Mouse (Mus musculus) retina, embryonic 14.5 days (tissue): ENCODE measurements around the gene Klk1b4.
A peak's percentile ranks its signal among the peaks of the same experiment; 100 is the strongest.
"Not testable (repeated sequence)": the region's sequence is repeated elsewhere in the genome, so short reads cannot be mapped to it uniquely, and the experiment has no call there.

Experiments used
- DNase-seq: peaks from one replicate; pipeline ENCODE4 v3.0.0-alpha.2; 2015; ENCODE audit warnings: low spot score

Klk1b4 gene

DNA sequence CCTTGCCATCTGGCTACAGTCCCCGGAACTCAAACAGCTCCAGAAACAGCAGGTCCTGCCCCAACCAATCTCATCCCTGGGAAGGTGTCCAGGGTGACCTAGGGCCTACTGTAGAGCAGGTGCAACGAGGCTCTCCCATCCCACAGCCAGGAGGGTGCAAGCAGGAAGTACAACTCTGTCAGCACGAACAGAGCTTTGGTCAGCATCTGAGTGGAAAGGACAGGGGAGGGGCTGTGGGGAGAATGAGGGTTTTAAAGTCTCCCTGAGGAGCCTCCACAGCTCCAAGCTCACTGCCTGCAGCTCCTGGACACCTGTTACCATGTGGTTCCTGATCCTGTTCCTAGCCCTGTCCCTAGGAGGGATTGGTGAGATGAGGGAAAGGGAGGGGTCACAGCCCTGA, at the start of gene Klk1b4:
Gene Klk1b4, plus strand, starts transcription at position 301 of the 400 bp plus-strand sequence.
- DNase-seq, result not testable (repeated sequence)

DNA sequence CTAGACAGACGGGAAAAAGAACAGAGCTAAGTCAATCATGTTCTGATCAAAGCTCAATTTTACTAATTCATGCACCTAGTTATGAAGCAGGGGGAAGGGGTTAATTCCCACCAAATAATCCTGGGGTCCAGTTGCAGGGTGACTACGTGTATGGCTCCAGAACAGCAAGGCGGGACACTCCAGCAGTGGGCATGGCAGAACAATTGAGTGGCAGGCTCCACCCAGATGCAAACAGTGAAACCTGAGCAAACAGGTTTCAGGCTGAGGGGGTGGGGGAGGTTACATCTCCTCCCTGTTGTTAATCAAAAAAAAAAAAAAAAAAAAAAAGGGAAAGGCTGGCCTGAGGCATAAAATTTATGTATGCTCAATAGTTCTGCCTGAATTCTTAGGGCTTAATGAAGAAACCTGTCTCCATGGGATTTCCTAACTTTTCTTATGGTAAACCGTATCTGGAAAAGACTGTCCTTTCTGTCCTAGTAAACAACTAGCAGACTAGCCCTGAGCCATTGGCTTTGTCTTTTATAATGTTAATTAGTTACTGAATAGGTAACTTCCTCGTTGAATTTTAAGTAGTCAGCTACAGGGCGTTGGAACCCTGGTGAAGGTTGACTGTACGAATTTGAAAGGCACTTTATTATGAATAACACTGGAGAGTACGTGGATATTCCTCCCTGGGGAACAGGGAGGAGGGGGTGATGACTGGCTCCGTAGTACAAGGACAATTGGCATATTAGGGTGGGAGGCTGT, 27.8 kb upstream of the Klk1b4 start:
- no peak for DNase-seq

DNA sequence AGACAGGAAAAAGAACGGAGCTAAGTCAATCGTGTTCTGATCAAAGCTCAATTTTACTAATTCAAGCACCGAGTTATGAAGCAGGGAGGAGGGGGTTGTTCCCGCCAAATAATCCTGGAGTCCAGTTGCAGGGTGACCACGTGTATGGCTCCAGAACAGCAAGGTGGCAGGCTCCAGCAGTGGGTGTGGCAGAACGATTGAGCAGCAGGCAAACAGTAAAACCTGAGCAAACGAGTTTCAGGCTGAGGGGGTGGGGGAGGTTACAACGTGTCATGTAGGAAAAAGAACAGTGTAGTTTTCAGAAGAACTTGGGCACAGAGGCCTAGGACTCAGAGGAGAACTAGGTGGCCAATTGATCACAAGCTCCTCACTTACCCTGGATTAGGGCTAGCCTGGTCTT, 20.7 kb upstream of the Klk1b4 start:
- not testable (repeated sequence) for DNase-seq

DNA sequence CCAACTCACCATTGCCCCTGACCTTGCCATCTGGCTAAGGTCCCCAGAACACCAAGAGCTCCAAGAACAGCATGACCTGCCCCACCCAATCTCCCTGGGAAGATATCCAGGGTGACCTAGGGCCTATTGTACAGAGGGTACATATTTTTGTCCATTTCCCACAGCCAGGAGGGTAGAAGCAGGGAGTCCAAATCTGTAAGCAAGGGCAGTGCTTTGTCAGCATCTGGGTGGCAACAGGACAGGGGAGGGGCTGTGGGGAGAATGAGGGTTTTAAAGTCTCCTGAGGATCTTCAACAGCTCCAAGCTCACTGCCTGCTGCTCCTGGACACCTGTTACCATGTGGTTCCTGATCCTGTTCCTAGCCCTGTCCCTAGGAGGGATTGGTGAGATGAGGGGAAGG, 19.3 kb upstream of the Klk1b4 start, which contains the start of gene Klk1b24:
Gene Klk1b24, plus strand, starts transcription at position 301 of the 400 bp plus-strand sequence.
- DNase-seq, result not testable (repeated sequence)

DNA sequence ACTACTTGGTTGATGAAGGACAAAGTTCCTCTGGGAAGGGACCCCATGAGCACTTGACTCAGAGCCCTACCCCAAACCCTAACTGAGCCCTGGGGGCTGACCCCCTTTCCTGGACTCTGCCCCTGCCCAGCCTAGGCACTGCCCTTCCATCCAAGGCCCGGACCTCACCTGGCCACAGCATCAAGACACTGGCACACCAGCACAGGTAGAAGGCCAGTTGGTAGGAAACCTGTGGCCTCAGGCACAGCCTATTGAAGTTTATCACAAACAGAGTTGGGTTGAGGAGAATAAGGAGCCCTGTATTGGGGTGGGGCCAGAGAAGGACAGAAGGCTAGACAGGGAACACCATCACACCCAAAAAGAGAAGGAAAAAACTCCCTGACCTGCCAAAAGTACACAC, 13.8 kb upstream of the Klk1b4 start:
- not testable (repeated sequence) for DNase-seq

DNA sequence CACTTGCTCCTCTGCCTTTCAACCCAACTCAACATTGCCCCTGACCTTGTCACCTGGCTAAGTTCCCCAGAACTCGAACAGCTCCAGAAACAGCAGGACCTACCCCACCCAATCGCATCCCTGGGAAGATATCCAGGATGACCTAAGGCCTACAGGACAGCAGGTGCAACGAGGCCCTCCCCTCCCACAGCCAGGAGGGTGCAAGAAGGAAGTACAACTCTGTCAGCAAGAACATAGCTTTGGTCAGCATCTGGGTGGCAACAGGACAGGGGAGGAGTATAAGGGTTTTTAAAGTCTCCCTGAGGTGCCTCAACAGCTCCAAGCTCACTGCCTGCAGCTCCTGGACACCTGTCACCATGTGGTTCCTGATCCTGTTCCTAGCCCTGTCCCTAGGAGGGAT, 9.3 kb upstream of the Klk1b4 start, which contains the start of gene Klk1b3:
Gene Klk1b3, plus strand, starts transcription at position 301 of the 400 bp plus-strand sequence.
- no peak for DNase-seq

DNA sequence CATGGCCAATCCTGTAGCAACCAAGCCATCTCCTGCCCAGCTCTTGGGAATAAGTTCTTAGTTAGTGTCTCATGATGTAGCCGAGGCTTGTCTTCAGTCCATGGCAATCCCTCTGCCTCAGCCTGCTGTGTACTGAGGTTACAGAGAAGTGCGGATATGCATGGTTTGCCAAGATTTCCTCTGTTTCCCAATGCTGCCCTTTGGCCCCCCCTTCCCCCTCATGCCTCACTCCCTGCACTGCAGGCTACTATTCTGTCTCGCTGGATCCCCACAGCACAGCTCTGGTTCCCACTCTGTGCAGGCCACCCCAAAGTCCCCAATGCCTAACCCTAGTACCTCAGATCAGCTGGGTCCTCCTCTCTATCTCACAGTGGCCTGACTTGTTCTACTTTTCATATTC, 1.1 kb downstream of the Klk1b4 start:
- DNase-seq, result no peak

DNA sequence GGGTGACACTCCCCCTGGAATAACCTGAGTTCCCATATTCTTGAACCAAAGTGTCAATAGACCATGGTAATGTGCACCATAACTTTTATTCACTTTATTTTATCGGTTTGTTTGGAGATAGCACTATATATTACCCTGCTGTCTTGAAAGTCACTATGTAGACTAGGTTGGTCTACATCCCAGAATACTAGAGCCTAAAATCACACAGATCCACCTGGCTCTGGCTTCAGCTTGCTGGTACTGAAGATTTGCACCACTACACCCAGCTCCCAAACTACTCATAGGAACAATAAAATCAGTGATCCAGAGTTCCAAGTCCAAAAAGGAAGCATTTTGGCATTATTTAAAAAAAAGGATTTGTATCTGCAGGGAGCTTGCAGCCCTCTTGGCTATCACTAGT, 8.4 kb downstream of the Klk1b4 start, which contains the start of gene Klk1b5:
Gene Klk1b5, plus strand, starts transcription at position 301 of the 400 bp plus-strand sequence.
- DNase-seq, result no peak

DNA sequence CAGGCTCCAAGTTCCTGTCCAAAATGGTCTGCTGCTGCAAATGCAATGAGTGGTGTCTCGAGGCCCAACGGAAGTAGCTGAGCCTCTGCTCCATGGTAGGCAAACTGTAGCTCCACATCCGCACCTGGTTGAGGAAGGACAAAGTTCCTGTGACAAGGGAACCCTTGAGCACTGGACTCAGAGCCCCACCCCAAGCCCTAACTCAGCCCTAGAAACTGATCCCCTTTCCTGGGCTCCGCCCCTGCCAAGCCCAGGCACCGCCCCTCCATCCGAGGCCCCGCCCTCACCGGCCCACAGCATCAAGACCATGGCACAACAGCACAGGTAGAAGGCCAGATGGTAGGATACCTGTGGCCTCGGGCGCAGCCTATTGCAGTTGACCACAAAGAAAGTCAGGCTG, 14.4 kb downstream of the Klk1b4 start:
- DNase-seq, result not testable (repeated sequence)

DNA sequence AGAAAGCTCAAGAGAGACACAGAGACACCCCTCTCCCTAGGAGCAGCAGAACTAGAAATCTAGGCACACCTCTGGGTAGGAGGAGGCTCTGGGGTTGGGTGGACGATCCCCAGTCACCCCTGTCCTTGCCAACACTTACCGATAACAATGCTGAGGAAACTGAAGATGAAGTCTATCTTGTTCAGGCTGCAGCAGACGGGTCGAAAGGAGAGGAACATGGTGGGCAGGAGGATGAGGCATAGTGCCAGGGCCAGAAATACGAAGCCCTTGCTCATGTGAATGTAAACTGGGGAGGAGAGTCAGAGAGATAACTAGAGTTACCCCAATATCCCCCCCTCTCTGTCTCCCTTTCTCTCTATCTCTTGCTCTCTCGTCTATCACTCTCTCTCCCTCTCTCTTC, 15.1 kb downstream of the Klk1b4 start:
- DNase-seq, result not testable (repeated sequence)

DNA sequence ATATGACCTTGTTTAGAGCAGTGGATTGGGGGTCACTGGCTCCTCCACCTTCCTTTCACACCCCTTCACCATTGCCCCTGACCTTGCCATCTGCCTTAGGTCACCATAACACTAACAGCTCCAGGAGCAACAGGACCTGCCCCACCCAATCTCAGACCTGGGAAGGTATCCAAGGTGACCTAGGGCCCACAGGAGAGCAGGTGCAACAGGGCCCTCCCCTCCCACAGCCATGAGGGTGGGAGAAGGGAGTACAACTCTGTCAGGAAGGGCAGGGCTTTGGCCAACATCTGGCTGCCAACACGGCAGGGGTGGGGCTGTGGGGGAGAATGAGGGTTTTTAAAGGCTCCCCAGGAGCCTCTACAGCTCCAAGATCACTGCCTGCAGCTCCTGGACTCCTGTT, 17.8 kb downstream of the Klk1b4 start, which contains the start of gene Klk1:
Gene Klk1, plus strand, starts transcription at position 285 of the 400 bp plus-strand sequence.
- no peak for DNase-seq

DNA sequence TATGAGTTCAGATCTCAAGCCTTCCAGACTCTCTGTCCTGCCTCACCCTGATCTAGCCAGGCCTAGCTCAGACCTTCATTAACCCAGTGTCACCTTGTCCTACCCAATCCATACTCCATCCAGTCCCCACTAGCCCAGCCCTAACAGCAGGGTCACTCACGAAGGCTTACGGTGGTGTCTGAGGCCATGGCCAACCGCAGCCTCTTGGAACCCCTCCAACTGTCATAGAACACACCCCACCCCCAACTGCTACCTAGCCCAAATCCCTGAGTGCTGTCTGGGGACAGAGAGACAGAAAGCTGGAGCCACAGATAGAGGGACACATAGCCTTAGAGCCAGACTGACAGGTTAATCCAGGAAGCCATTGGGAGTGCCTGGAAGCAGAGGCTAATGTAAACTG, 28.7 kb downstream of the Klk1b4 start, which contains the start of gene Gm36864:
Gene Gm36864, plus strand, starts transcription at position 269 of the 400 bp plus-strand sequence.
- no peak for DNase-seq

DNA sequence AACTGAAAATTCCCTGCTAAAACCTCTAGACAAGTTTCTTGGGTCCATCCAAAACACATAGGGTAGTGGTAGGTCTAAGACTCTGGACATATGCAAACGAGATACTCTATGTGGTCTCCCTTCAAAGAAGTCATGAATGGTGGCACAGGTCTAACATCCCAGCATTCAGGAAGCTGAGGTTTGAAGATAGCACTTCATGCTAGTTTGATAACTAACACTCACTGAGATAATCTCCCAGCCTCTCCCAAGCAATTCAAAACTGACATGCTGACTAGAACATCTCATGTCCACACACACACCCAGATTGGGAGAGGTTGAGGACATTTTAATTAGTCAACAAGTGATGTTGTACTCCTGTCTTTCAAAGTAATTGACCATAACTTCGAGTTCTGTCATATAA, 32.7 kb downstream of the Klk1b4 start:
- DNase-seq, result no peak

DNA sequence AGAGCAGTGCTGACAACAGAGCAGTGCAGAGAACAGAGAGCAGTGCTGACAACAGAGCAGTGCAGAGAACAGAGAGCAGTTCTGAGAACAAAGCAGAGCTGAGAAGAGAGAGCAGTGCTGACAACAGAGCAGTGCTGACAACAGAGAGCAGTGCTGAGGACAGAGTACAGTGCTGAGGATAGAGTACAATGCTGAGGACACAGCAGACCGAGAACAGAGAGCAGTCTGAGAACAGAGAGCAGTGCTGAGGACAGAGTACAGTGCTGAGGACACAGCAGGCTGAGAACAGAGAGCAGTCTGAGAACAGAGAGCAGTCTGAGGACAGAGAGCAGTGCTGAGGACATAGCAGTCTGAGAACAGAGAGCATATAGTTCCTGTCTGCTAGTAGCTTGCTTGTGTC, 33.5 kb downstream of the Klk1b4 start:
- no peak for DNase-seq

DNA sequence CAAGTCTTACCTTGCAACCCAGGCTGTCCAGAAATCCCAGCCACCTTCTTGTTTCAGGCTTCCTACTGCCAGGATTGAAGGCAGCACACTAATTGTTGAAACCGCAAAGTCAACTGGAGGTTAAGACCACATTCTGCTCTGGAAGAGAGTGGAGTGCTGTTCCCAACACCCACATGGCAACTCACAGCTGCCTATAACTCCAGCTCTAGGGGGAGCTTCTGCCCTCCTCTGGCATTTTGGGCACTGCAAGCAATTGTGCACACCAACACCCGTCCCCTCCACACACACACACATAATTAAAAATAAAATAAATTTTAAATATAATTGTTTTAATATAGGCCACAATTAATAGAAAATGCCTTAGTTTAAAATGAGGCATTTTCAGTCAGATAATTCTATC, 33.9 kb downstream of the Klk1b4 start:
- DNase-seq, result no peak

DNA sequence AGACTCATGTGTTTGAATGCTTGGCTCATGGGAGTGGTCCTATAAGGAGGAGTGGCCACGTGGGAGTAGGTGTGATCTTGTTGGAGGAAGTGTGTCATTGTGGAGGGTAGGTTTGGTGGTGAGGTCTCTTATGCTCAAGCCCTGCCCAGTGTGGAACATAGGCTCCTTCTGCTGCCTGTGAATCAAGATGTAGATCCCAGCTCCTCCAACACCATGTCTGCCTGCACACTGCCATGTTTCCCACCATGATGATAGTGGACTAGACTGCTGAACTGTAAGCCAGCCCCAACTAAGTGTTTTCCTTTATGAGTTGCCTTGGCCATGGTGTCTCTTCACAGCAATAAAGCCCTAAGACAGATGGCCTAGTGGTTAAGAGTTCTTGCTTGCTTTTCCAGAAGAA, 36.8 kb downstream of the Klk1b4 start:
- no peak for DNase-seq

DNA sequence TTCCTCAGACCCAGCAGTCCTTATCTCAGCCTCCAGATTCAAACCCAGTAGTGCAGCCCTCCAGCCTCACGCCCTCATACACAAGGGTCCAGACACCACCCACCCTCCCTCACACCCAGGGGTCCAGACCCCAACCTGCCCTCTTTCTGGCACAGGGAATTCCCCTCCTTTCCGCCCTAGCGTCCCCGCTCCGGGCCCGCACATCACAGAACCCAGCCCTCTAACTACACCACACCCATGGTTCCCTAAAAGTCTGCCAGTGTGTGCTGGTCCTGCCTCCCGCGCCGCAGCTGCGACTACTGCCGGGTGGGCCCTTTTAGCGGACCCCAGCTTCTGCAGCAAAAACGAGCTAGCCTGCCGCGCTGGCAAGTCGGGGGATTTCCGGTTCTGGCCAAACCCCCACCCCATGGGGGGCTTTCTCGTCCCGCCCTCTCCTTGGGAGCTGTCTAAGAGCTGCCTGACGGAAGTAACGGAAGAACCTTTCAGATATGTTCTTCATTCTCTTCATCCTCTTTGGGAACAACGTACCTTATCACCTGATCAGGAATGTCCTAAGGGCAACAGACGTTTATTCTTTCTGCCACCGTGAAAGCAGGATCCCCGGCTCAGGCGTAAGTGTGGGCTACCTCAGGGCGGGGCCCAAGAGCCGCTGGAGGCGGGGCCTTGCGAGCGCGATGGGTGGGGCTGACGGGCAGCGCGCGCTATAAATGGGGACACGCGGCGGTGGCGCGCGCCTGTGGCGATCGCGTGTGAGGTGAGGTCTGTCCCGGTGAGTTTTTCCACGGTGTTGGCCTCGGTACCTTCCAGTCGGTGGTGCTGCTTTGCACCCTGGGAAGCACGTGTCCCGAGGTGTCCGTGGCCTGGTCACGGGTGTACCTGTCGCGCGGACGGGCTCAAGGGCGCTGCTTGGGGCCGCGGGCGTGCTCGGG, 39.1 kb downstream of the Klk1b4 start, which contains the start of the genes 1700028J19Rik and 2410002F23Rik:
Gene 1700028J19Rik, minus strand, starts transcription at position 641 of the 929 bp plus-strand sequence.
Gene 2410002F23Rik, plus strand, starts transcription at position 668 of the 929 bp plus-strand sequence.
- DNase-seq, result peak; percentile 94

DNA sequence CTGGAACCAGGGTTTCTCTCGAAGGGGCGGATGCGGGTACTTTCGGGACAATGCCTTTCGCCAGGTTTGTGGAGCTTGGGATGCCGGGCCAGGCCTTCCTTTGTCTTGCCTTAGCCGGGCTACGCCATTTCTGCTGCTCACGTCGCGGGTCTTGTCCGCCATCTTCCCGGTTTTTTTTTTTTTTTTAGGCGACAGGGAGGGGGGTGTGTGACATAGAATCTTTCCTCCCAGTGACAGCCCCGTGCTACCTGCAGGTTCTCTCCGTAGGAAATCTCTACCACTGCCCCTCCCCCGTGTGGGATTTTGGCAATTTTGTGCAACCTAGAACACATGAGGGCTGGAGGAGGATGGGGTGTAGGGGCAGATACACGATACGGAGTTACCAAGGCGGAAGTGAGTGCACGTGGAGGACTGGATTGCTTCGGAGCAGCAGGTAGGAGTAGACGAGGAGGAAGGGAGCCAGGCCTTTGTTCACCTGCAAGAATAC, 39.8 kb downstream of the Klk1b4 start:
- DNase-seq, result peak; percentile 70

DNA sequence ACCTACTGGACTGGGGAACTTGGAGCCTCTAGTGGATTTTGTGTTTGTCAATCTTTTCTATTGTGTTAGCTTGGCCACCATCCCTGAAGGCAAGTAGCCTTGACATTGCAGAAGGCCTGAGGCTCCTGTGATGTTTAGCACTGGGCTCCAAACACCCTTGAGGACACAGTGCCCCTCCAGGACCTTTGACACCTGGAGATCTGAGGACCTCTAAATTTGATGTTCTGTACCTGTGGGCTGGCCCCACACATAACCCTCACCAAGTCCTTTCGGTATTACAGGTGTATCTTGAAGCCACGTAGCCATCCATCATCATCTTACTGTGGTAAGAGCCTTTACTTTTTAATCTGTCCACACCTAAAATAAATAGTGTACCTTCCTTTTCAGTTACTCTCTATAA, 40.7 kb downstream of the Klk1b4 start:
- no peak for DNase-seq

DNA sequence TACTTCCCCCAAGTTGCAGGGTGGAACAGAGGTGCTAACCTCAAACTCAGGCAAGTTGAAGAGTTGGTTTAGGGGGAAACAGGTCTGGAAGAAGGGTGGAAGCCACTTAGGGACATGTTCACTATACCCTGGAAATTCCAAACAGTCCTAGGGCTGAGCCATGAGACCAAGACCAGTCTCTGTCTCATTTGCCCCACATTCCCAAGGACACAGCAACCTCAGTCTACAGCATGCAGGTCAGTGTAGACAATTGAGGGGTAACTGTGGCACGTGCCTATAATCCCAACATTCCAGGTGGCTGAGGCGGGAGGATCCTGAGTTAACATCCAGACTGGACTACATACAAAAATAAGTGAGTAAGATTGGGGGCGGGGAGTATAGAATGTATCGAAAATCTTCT, 42.0 kb downstream of the Klk1b4 start:
- no peak for DNase-seq

DNA sequence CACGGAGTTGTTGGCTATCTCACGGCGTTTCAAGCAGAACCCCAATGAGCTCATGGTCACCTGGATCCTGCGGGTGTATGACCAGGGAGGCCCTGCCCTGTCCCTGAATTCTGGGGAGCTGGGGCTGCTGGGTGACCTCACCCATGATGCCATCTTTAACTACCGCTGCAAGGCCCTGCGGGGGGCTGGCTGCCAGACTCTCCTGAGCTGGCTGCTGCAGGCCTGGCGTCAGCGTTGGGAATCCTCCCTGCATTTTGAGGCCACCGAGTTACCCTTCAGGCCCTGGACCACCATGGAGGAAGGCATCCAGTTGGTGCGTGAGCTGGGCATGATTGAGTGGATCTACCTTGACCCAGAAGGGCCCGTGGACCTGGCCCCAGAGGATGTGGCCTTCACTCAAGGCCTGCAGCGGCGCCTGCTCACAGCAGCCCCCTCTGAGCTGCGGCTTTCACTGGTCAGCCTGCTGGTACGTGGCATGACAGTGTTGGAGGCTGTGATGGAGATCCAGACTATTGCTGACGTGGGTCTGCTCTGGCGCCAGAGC, 43.6 kb downstream of the Klk1b4 start:
- DNase-seq, result not testable (repeated sequence)
